In genomic region chr4:86750346-86750945, GRCm38 (mm10) we compare ENCODE assay signal across 7 mouse cellular contexts. TPM values are rescaled to one million over a fixed set of nuclear protein-coding genes. Genes with fewer than 3 reads are reported as not detected.
DNase-seq lines count a peak whose midpoint lies in the region; ATAC-seq lines count a peak whose summit lies in the region.

No protein-coding gene starts in this region.

- peak; percentile 9 for ATAC-seq in common myeloid progenitor, adult 5-6 weeks (replicated peaks; ENCODE audit: low read depth, poor library complexity, severe bottlenecking)
- no peak for ATAC-seq in hindbrain, embryonic 12.5 days (ENCODE audit: low FRiP score)
- ATAC-seq in midbrain, embryonic 16.5 days: no peak
- no peak for ATAC-seq in erythroid progenitor cell, adult 5-6 weeks (replicated peaks; ENCODE audit: low FRiP score, poor library complexity, severe bottlenecking)

- no peak overlapping the region for H3K4me3 ChIP-seq in hindbrain, embryonic 12.5 days
- no peak overlapping the region for H3K4me3 ChIP-seq in midbrain, embryonic 16.5 days (ENCODE audit: low read depth, low read length)

- 80% methylated on average over 10 of the region's 10 CpGs for WGBS in hindbrain, embryonic 12.5 days
- WGBS in midbrain, embryonic 16.5 days: 78% methylated on average over 10 of the region's 10 CpGs

- no peaks in the 10 kb centered on the region for H3K27me3 ChIP-seq in hindbrain, embryonic 12.5 days
- no peaks in the 10 kb centered on the region for H3K27me3 ChIP-seq in midbrain, embryonic 16.5 days (ENCODE audit: control insufficient read depth, insufficient read depth, low read depth, low read length)

- no peaks in the 10 kb centered on the region for H3K9me3 ChIP-seq in hindbrain, embryonic 12.5 days (replicated peaks)
- H3K9me3 ChIP-seq in midbrain, embryonic 16.5 days (replicated peaks; ENCODE audit: control insufficient read depth, low read length, poor library complexity, severe bottlenecking): no peaks in the 10 kb centered on the region

- no peak overlapping the region for H3K27ac ChIP-seq in hindbrain, embryonic 12.5 days
- H3K27ac ChIP-seq in midbrain, embryonic 16.5 days (ENCODE audit: low read length): no peak overlapping the region

- no peaks in the 10 kb centered on the region for H3K36me3 ChIP-seq in hindbrain, embryonic 12.5 days
- no peaks in the 10 kb centered on the region for H3K36me3 ChIP-seq in midbrain, embryonic 16.5 days (ENCODE audit: control insufficient read depth, insufficient read depth, low read length)

- no peak overlapping the region for H3K9ac ChIP-seq in hindbrain, embryonic 12.5 days
- H3K9ac ChIP-seq in midbrain, embryonic 16.5 days (ENCODE audit: low read depth, low read length): no peak overlapping the region

- H3K4me1 ChIP-seq in hindbrain, embryonic 12.5 days: peaks cover 13% of the 10 kb centered on the region
- H3K4me1 ChIP-seq in midbrain, embryonic 16.5 days (ENCODE audit: control insufficient read depth, insufficient read depth, low read length): peaks cover 14% of the 10 kb centered on the region

- intact Hi-C loops in left cerebral cortex, postnatal 4 days (cut with DNase I): no loop called here

- peak; percentile 11 for DNase-seq in left cerebral cortex, adult 11 months (ENCODE audit: low spot score)
- no peak for DNase-seq in left cerebral cortex, postnatal 4 days
- DNase-seq in ovary, postnatal 10 days (ENCODE audit: low spot score): no peak

- H3K4me2 ChIP-seq in hindbrain, embryonic 12.5 days (replicated peaks): peak overlapping the region; percentile 88; the same call in 1 of the 2 replicates
- H3K4me2 ChIP-seq in midbrain, embryonic 16.5 days (ENCODE audit: low read length): peak overlapping the region; percentile 27; the same call in 1 of the 2 replicates

RNA-seq across cellular contexts. Expression of gene Dennd4c, which starts 2.1 kb away (rescaled TPM):
- total RNA-seq in left cerebral cortex, postnatal 4 days (2021): 10 to 100 TPM; 10.1 to 11.9 TPM
- total RNA-seq in common myeloid progenitor, adult 5-6 weeks (2017): 29.9 and 31.7 TPM in 2 replicates
- 6.0 and 6.7 TPM in 2 replicates for polyA plus RNA-seq in hindbrain, embryonic 12.5 days (2016; fragmentation: Nextera tagmentation; extraction: Ambion mirVana)
- polyA plus RNA-seq in midbrain, embryonic 16.5 days (2015; fragmentation: Nextera tagmentation; extraction: Ambion mirVana): 2.1 and 3.9 TPM in 2 replicates
- 9.2 and 12.3 TPM in 2 replicates for total RNA-seq in erythroid progenitor cell, adult 5-6 weeks (2015; ENCODE audit: low replicate concordance)
- total RNA-seq in erythroid progenitor cell, adult 5-6 weeks (2017; ENCODE audit: low replicate concordance): 10.5 and 11.8 TPM in 2 replicates
